Mouse (Mus musculus) CH12.LX (cell line): ENCODE measurements around the gene Cmtm8. TPM values are rescaled to one million over a fixed set of nuclear protein-coding genes. Genes with fewer than 3 reads are reported as not detected.

ENCODE experiments used
- DNase-seq: peaks from one replicate; pipeline ENCODE4 v3.0.0-alpha.2; 2013; ENCODE audit errors: extremely low read depth
- H3K27ac ChIP-seq: 2 replicates; pipeline ENCODE4 v1.5.1; 2012; ENCODE audit warnings: low read depth, mild to moderate bottlenecking, control low read depth, moderate library complexity; ENCODE audit not compliant: insufficient read depth
- H3K27me3 ChIP-seq: replicated peaks from 2 replicates; pipeline ENCODE3; 2012; ENCODE audit warnings: inconsistent platforms
- H3K36me3 ChIP-seq, 2 experiments: replicated peaks in 1 of 2; 2 replicates each; pipeline versions ENCODE3 to v1.6.1; 2012; ENCODE audit warnings: inconsistent platforms in 1 of 2, low read length in 1 of 2, mild to moderate bottlenecking in 1 of 2, mixed read lengths in 1 of 2, moderate library complexity in 1 of 2; ENCODE audit not compliant: control insufficient read depth in 1 of 2, insufficient read depth in 1 of 2
- H3K4me1 ChIP-seq, 2 experiments: 2 replicates each; pipeline ENCODE4 v1.6.1; 2012; ENCODE audit warnings: inconsistent platforms in 1 of 2, moderate library complexity in 1 of 2; ENCODE audit not compliant: insufficient read depth in 2 of 2, control insufficient read depth in 1 of 2
- H3K4me2 ChIP-seq: 2 replicates; pipeline ENCODE4 v1.6.1; 2012; ENCODE audit warnings: low read depth, mild to moderate bottlenecking, control low read depth; ENCODE audit not compliant: poor library complexity, insufficient read depth, severe bottlenecking
- H3K4me3 ChIP-seq, 3 experiments: fragments of 150-350 bp in 1 of 3; sonication (generic) in 1 of 3; replicated peaks in 1 of 3; 2 replicates each; pipeline versions ENCODE3 to v1.5.1; 2011 to 2012; ENCODE audit warnings: low read depth in 2 of 3, low read length in 2 of 3, mild to moderate bottlenecking in 2 of 3, moderate library complexity in 2 of 3, control low read depth in 1 of 3, improper control_type of control experiment in 1 of 3, inconsistent platforms in 1 of 3, mixed read lengths in 1 of 3; ENCODE audit not compliant: poor library complexity in 1 of 3
- H3K79me2 ChIP-seq: replicated peaks from 2 replicates; pipeline ENCODE4 v1.6.1; 2012; ENCODE audit warnings: mild to moderate bottlenecking, moderate library complexity; ENCODE audit not compliant: control insufficient read depth, poor library complexity, insufficient read depth, severe bottlenecking; ENCODE audit errors: extremely low read depth
- H3K9ac ChIP-seq: 2 replicates; pipeline ENCODE4 v1.6.1; 2012; ENCODE audit warnings: low read depth, mild to moderate bottlenecking, control low read depth, moderate library complexity; ENCODE audit not compliant: insufficient read depth
- H3K9me3 ChIP-seq: replicated peaks from 2 replicates; pipeline ENCODE3; 2012; ENCODE audit warnings: low read length, inconsistent platforms, mixed read lengths
- BHLHE40 ChIP-seq: IDR thresholded peaks from 2 replicates; pipeline ENCODE4 v1.6.1; 2011; ENCODE audit warnings: mild to moderate bottlenecking, low read depth, low read length, improper control_type of control experiment
- CHD2 ChIP-seq: IDR thresholded peaks from 2 replicates; pipeline ENCODE4 v1.6.1; 2011; ENCODE audit warnings: low read length, improper control_type of control experiment
- CTCF ChIP-seq, 2 experiments: IDR thresholded peaks in 1 of 2; conservative IDR thresholded peaks in 1 of 2; 2 replicates each; pipeline ENCODE4 v1.5.1; 2011 to 2012; ENCODE audit warnings: low read depth in 2 of 2, low read length in 2 of 2, improper control_type of control experiment in 1 of 2, inconsistent platforms in 1 of 2, mild to moderate bottlenecking in 1 of 2, moderate library complexity in 1 of 2
- E2F4 ChIP-seq: IDR thresholded peaks from 2 replicates; pipeline ENCODE4 v1.6.1; 2011; ENCODE audit warnings: low read depth, low read length, improper control_type of control experiment; ENCODE audit not compliant: insufficient replicate concordance
- ETS1 ChIP-seq: conservative IDR thresholded peaks from 2 replicates; pipeline ENCODE4 v1.6.1; 2012; ENCODE audit warnings: low read depth, mild to moderate bottlenecking, inconsistent platforms, low read length, improper control_type of control experiment, moderate library complexity
- IRF4 ChIP-seq: IDR thresholded peaks from 2 replicates; pipeline ENCODE4 v1.6.1; 2014; ENCODE audit warnings: low read depth, mild to moderate bottlenecking, inconsistent platforms, low read length, improper control_type of control experiment
- JUN ChIP-seq: IDR thresholded peaks from 2 replicates; pipeline ENCODE4 v1.6.1; 2011; ENCODE audit warnings: low read depth, mild to moderate bottlenecking, low read length, improper control_type of control experiment, moderate library complexity; ENCODE audit not compliant: insufficient read depth
- MEF2A ChIP-seq: IDR thresholded peaks from 2 replicates; pipeline ENCODE4 v1.6.1; 2014; ENCODE audit warnings: low read depth, mild to moderate bottlenecking, inconsistent platforms, low read length, improper control_type of control experiment, borderline replicate concordance
- MYC ChIP-seq: IDR thresholded peaks from 2 replicates; pipeline ENCODE4 v1.6.1; 2011; ENCODE audit warnings: low read depth, mild to moderate bottlenecking, improper control_type of control experiment, low read length
- NELFE ChIP-seq: IDR thresholded peaks from 2 replicates; pipeline ENCODE4 v1.6.1; 2011; ENCODE audit warnings: low read depth, low read length, improper control_type of control experiment
- POLR2A ChIP-seq: IDR thresholded peaks from 2 replicates; pipeline ENCODE4 v1.6.1; 2011; ENCODE audit warnings: low read depth, mild to moderate bottlenecking, improper control_type of control experiment, low read length
- RAD21 ChIP-seq: IDR thresholded peaks from 2 replicates; pipeline ENCODE4 v1.6.1; 2011; ENCODE audit warnings: low read depth, mild to moderate bottlenecking, low read length, improper control_type of control experiment, moderate library complexity
- SIN3A ChIP-seq: IDR thresholded peaks from 2 replicates; pipeline ENCODE4 v1.6.1; 2012; ENCODE audit warnings: low read length, improper control_type of control experiment, inconsistent platforms
- TBP ChIP-seq: conservative IDR thresholded peaks from 2 replicates; pipeline ENCODE4 v1.6.1; 2011; ENCODE audit warnings: low read depth, low read length, improper control_type of control experiment
- TCF12 ChIP-seq: IDR thresholded peaks from 2 replicates; pipeline ENCODE4 v1.6.1; 2014; ENCODE audit warnings: low read depth, mild to moderate bottlenecking, inconsistent platforms, low read length, improper control_type of control experiment
- USF2 ChIP-seq: conservative IDR thresholded peaks from 2 replicates; pipeline ENCODE4 v1.6.1; 2011; ENCODE audit warnings: low read depth, low read length, improper control_type of control experiment
- ZC3H11A ChIP-seq: IDR thresholded peaks from 2 replicates; pipeline ENCODE4 v1.6.1; 2012; ENCODE audit warnings: low read depth, mild to moderate bottlenecking, inconsistent platforms, low read length, improper control_type of control experiment
- ZKSCAN1 ChIP-seq: IDR thresholded peaks from 2 replicates; pipeline ENCODE4 v1.6.1; 2012; ENCODE audit warnings: low read depth, inconsistent platforms, low read length, improper control_type of control experiment, borderline replicate concordance
- ZMIZ1 ChIP-seq: IDR thresholded peaks from 2 replicates; pipeline ENCODE4 v1.6.1; 2012; ENCODE audit warnings: low read depth, mild to moderate bottlenecking, inconsistent platforms, low read length, improper control_type of control experiment
- ZNF384 ChIP-seq: IDR thresholded peaks from 2 replicates; pipeline ENCODE4 v1.6.1; 2012; ENCODE audit warnings: low read depth, low read length, improper control_type of control experiment, inconsistent platforms
- dilution Hi-C: fragments of 300-500 bp; cut with MboI; formaldehyde crosslinking; loops from 2 replicates; pipeline ENCODE4 v1.14.3; 2020; ENCODE audit warnings: low sequenced_read_pairs; ENCODE audit not compliant: extremely low pct_unique_long_range_greater_than_20kb, extremely low pct_ligation_motif_present
- in situ Hi-C: fragments of 300-500 bp; cut with MboI; formaldehyde crosslinking; loops from 3 replicates; pipeline ENCODE4 v1.14.3; 2019; ENCODE audit warnings: low sequenced_read_pairs, low pct_ligation_motif_present, low pct_unique_long_range_greater_than_20kb, mixed read lengths
- polyA plus RNA-seq: library from polyadenylated mRNA; unstranded; fragments of >175 nt; gene quantifications from 2 replicates; pipeline ENCODE4 v1.2.1, GENCODE M21; 2012; ENCODE audit warnings: low read depth; ENCODE audit not compliant: insufficient read length
- total RNA-seq, 2 experiments: library from RNA; depleted of rRNA; stranded (reverse); fragments of 300-350 nt in 1 of 2; fragments of >200 nt in 1 of 2; gene quantifications; 2 replicates each; pipeline ENCODE4 v1.2.3; 2012 to 2014

Gene Cmtm8
- total and polyA plus RNA-seq, 3 experiments = 1.6 to 4.1 (median 2.7) TPM

DNA sequence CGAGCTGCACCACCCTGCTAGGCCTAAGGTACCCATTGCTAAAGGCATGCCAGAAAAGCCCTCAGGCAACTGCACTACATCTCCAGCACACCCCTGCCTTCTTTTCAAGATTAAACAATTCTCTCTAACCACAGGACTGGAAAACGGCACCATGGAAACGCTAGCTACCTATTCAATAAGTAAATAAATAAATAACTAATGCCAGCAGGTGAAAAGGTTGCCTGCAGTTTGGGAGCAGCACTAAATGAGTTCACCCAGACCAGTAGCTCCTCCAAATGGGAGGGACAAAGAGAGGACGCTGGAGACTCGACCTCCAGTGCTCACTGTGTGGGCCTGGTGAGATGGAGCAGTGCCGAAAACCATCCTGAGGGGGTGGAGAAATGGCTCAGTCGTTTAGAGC lies 13.6 kb downstream of the Cmtm8 start:
- dilution Hi-C loops = no loop called here
- Histone ChIP-seq H3K9me3 (peaks cover 2% of the 10 kb centered on the region), H3K4me2 (no peak overlapping the region), H3K27me3 (no peaks in the 10 kb centered on the region), H3K4me3 (no peak overlapping the region), H3K9ac (no peak overlapping the region), H3K4me1 (peaks cover 4 to 25% of the 10 kb centered on the region in 2 experiments; a peak in 3 of 4 replicates), H3K27ac (no peak overlapping the region), H3K36me3 (no peaks in the 10 kb centered on the region), H3K79me2 (no peaks in the 10 kb centered on the region)
- TF ChIP-seq CHD2 (no peak), E2F4 (no peak), TCF12 (no peak), MEF2A (no peak), ZKSCAN1 (no peak), ZC3H11A (no peak)
- in situ Hi-C loops = no loop called here
- no peak for DNase-seq

GRCm38 (mm10) chr9:114829669-114830068 lies 14.3 kb downstream of the Cmtm8 start:
- dilution Hi-C loops (no loop called here), in situ Hi-C loops (no loop called here)
- Histone ChIP-seq H3K27ac (no peak overlapping the region), H3K4me2 (no peak overlapping the region), H3K9me3 (peaks cover 2% of the 10 kb centered on the region), H3K79me2 (no peaks in the 10 kb centered on the region), H3K9ac (no peak overlapping the region), H3K4me1 (peaks cover 4 to 31% of the 10 kb centered on the region in 2 experiments), H3K27me3 (no peaks in the 10 kb centered on the region), H3K4me3 (no peak overlapping the region), H3K36me3 (no peaks in the 10 kb centered on the region)
- TF ChIP-seq ETS1 (no peak), MYC (no peak), ZC3H11A (no peak), ZMIZ1 (no peak), IRF4 (no peak), USF2 (no peak), TBP (no peak), TCF12 (no peak), CHD2 (no peak), NELFE (no peak), JUN (no peak)
- no peak for DNase-seq

DNA sequence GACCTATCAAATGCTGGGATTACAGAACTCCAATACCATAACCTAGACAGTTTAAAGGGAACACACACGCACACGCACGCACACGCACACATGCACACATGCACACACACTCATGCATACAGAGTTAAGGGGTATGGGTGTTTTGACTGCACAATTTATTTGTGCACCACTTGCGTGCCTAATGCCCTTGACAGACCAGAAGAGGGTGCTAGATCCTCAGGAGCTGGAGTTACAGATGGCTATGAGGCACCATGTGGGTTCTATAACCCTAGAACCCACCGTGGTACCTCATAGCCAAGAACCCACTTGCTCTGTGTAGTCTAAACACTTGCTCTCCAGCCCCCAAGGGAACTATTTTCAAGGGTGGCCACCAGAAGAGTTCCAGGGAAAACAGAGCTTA lies 15.6 kb downstream of the Cmtm8 start:
- no peak overlapping the region for H3K27ac ChIP-seq
- no peaks in the 10 kb centered on the region for H3K36me3 ChIP-seq
- no peak overlapping the region for H3K9ac ChIP-seq
- H3K27me3 ChIP-seq = no peaks in the 10 kb centered on the region
- no peak for TF ChIP-seq BHLHE40
- TF ChIP-seq ZKSCAN1 = no peak
- TF ChIP-seq SIN3A = no peak
- no peak for TF ChIP-seq IRF4
- TF ChIP-seq CTCF (conservative IDR thresholded peaks at IDR 0.05 in 1 of 2, IDR thresholded peaks at IDR 0.05 in 1 of 2; ENCODE audit: low read depth in 2 of 2, low read length in 2 of 2) = peak in 1 of 2 experiments; percentile 36; a peak in 2 of 4 replicates
- TF ChIP-seq ZNF384 = no peak
- peak; percentile 28 for TF ChIP-seq RAD21
- TF ChIP-seq MEF2A = no peak
- no peak for TF ChIP-seq TBP
- TF ChIP-seq POLR2A = no peak
- dilution Hi-C loops (no loop called here), in situ Hi-C loops (no loop called here)
- no peak for DNase-seq
- H3K4me1 ChIP-seq = peaks cover 4 to 37% of the 10 kb centered on the region in 2 experiments
- H3K9me3 ChIP-seq = peaks cover 2% of the 10 kb centered on the region
- no peak overlapping the region for H3K4me2 ChIP-seq
- no peaks in the 10 kb centered on the region for H3K79me2 ChIP-seq
- no peak overlapping the region for H3K4me3 ChIP-seq
